Mouse (Mus musculus): ENCODE measurements around the gene Perp. TPM values are rescaled to one million over a fixed set of nuclear protein-coding genes. Genes with fewer than 3 reads are reported as not detected.

The Perp gene
- polyA plus RNA-seq (2014; fragmentation: Nextera tagmentation; extraction: Ambion mirVana): 195 and 211 TPM in 2 replicates

DNA sequence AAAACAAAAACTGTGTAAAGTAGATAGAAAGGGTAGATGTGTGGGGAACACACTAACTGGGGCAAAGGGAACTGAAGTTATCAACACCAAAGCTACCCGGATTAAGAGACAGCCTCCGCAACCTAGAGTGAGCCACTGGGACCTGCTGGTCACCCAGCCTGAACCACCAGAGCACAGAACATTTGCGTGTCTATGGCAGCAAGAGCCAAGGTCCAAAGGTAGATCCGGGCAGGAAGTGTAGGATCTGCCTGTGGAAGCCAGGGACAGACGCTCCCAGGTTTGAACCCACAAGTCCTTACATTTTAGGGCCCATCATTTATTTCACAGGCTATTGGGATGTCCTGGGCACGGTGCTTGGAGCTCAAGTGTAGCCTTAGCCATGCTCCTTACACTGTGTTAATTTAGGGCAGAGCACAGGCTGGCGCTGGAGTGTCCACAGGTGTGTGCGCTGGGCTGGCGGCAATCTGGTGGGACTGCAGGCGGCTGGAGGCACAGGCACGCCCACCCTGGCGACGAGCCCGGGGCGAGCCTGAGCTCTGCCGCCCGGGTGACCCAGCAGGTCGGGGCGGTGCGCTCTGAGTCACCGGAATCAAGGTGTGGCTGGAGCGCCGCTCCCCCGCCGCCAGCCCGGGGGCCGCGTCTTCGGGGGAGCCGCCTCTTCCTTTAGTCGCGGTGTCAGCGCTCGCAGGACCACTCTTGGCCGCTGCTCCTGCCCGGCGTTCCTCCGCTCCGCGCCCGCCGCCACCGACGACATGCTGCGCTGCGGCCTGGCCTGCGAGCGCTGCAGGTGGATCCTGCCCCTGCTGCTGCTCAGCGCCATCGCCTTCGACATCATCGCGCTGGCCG is at the start of gene Perp:
Gene Perp, plus strand, starts transcription at position 580 of the 846 bp plus-strand sequence.
- 0 out of 2 replicates have a peak, but pooled peaks cover 4% of the 10 kb centered on the region for H3K4me1 ChIP-seq (ENCODE audit: control insufficient read depth, insufficient read depth, low read length)
- H3K4me2 ChIP-seq (replicated peaks; ENCODE audit: low read depth, low read length): peak within 1 kb of the TSS; percentile 71
- H3K4me3 ChIP-seq (ENCODE audit: low read depth, low read length): peak within 1 kb of the TSS; percentile 51
- H3K36me3 ChIP-seq (ENCODE audit: control insufficient read depth, insufficient read depth, low read length): no peaks in the 10 kb centered on the region
- H3K27ac ChIP-seq (ENCODE audit: low read length): peak within 1 kb of the TSS; percentile 77
- 0 out of 2 replicates have a peak, but pooled peaks cover 5% of the 10 kb centered on the region for H3K27me3 ChIP-seq (ENCODE audit: control insufficient read depth, insufficient read depth, low read length)
- peak within 1 kb of the TSS; percentile 39; the same call in 1 of the 2 replicates for H3K9ac ChIP-seq (replicated peaks; ENCODE audit: low read depth, low read length)
- H3K9me3 ChIP-seq (ENCODE audit: control insufficient read depth, low read depth, low read length): no peaks in the 10 kb centered on the region
- peak; percentile 94 for ATAC-seq (ENCODE audit: insufficient number of reproducible peaks, insufficient read depth, low FRiP score, low read depth)
- 2% methylated on average over 54 of the region's 54 CpGs for WGBS

DNA sequence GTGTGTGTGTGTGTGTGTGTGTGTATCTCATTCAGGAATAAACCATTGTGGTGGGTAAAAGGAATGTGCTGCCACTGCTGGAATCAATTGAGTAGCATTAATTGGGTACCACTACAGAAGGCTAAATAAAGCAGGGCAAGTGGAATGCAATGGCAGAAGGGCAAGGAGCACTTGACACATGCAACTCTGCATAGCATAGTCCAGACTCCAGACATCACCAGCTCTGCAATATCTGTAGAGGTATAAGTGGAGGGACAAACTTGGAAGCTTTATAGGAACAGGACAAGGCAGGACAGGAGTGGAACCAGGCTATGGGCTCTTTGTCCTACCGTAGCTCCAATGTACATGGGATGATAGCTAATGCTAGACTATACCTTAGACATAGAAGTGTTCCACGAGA is 33.1 kb upstream of the Perp start:
- H3K4me1 ChIP-seq (ENCODE audit: control insufficient read depth, insufficient read depth, low read length): peaks cover 10% of the 10 kb centered on the region
- ATAC-seq (ENCODE audit: insufficient number of reproducible peaks, insufficient read depth, low FRiP score, low read depth): no peak
- no peaks in the 10 kb centered on the region for H3K36me3 ChIP-seq (ENCODE audit: control insufficient read depth, insufficient read depth, low read length)
- no peak overlapping the region for H3K4me3 ChIP-seq (ENCODE audit: low read depth, low read length)
- H3K27ac ChIP-seq (ENCODE audit: low read length): no peak overlapping the region
- H3K4me2 ChIP-seq (replicated peaks; ENCODE audit: low read depth, low read length): no peak overlapping the region
- H3K9ac ChIP-seq (replicated peaks; ENCODE audit: low read depth, low read length): no peak overlapping the region
- no peaks in the 10 kb centered on the region for H3K9me3 ChIP-seq (ENCODE audit: control insufficient read depth, low read depth, low read length)
- H3K27me3 ChIP-seq (ENCODE audit: control insufficient read depth, insufficient read depth, low read length): no peaks in the 10 kb centered on the region
- 89% methylated on average over 2 of the region's 2 CpGs for WGBS

- peak overlapping the region; percentile 64 for H3K27ac ChIP-seq (ENCODE audit: low read length)
- ATAC-seq (ENCODE audit: insufficient number of reproducible peaks, insufficient read depth, low FRiP score, low read depth): peak; percentile 90
- H3K9ac ChIP-seq (replicated peaks; ENCODE audit: low read depth, low read length): no peak overlapping the region
- H3K4me3 ChIP-seq (ENCODE audit: low read depth, low read length): no peak overlapping the region
- no peaks in the 10 kb centered on the region for H3K9me3 ChIP-seq (ENCODE audit: control insufficient read depth, low read depth, low read length)
- H3K4me2 ChIP-seq (replicated peaks; ENCODE audit: low read depth, low read length): no peak overlapping the region
- H3K27me3 ChIP-seq (ENCODE audit: control insufficient read depth, insufficient read depth, low read length): no peaks in the 10 kb centered on the region
- 30% methylated on average over 5 of the region's 5 CpGs for WGBS
- no peaks in the 10 kb centered on the region for H3K36me3 ChIP-seq (ENCODE audit: control insufficient read depth, insufficient read depth, low read length)
- H3K4me1 ChIP-seq (ENCODE audit: control insufficient read depth, insufficient read depth, low read length): peaks cover 13% of the 10 kb centered on the region
These were observed 28.3 kb upstream of the Perp start for GRCm38 (mm10) chr10:18816560-18816959.

DNA sequence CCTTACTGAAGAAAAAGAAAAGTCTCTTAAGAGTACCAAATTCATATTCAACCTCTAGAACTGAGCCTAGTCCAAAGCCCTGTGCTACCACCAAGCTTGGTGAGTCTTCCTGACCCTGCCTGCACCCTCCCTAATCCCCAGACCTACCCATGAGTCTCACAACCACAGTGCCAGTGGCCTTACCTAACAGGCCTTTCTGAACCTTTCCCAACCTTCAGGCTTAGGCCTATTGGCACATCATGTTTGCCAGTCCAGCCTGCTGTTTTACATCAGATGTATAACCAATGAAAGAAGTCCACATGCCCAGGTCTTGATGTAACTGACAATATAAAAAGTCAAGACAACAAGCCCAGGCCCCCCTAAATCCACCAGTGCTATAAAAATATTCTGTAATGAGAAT is 19.7 kb upstream of the Perp start:
- ATAC-seq (ENCODE audit: insufficient number of reproducible peaks, insufficient read depth, low FRiP score, low read depth): no peak
- Histone ChIP-seq H3K27me3 (ENCODE audit: control insufficient read depth, insufficient read depth, low read length) (no peaks in the 10 kb centered on the region), H3K4me2 (replicated peaks; ENCODE audit: low read depth, low read length) (no peak overlapping the region), H3K36me3 (ENCODE audit: control insufficient read depth, insufficient read depth, low read length) (no peaks in the 10 kb centered on the region), H3K4me3 (ENCODE audit: low read depth, low read length) (no peak overlapping the region), H3K9ac (replicated peaks; ENCODE audit: low read depth, low read length) (no peak overlapping the region), H3K27ac (ENCODE audit: low read length) (no peak overlapping the region), H3K4me1 (ENCODE audit: control insufficient read depth, insufficient read depth, low read length) (no peaks in the 10 kb centered on the region), H3K9me3 (ENCODE audit: control insufficient read depth, low read depth, low read length) (no peaks in the 10 kb centered on the region)

DNA sequence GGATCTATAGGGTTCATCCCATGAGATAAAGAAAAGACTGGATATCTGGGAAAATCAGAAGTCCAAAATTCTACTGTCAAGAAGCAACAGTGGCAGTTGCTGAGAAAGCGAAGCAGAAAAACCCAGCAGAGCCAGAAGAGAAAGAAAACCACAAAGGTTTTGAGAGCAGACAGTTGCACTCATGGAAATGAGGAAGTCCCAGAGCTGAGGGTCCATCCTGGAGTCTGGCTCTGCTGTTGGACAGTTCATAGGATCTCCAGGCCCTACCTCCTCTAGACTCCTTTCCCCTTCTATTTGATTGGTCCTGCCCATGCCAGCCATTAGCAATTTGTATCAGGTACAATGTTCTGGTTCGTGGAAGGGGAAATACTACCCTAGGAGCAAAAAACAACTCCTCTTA is 18.7 kb upstream of the Perp start:
- Histone ChIP-seq H3K4me3 (ENCODE audit: low read depth, low read length) (no peak overlapping the region), H3K36me3 (ENCODE audit: control insufficient read depth, insufficient read depth, low read length) (no peaks in the 10 kb centered on the region), H3K9ac (replicated peaks; ENCODE audit: low read depth, low read length) (no peak overlapping the region), H3K9me3 (ENCODE audit: control insufficient read depth, low read depth, low read length) (no peaks in the 10 kb centered on the region), H3K4me2 (replicated peaks; ENCODE audit: low read depth, low read length) (no peak overlapping the region), H3K4me1 (ENCODE audit: control insufficient read depth, insufficient read depth, low read length) (no peaks in the 10 kb centered on the region), H3K27ac (ENCODE audit: low read length) (no peak overlapping the region), H3K27me3 (ENCODE audit: control insufficient read depth, insufficient read depth, low read length) (no peaks in the 10 kb centered on the region)
- 75% methylated on average over 2 of the region's 2 CpGs for WGBS
- ATAC-seq (ENCODE audit: insufficient number of reproducible peaks, insufficient read depth, low FRiP score, low read depth): no peak

DNA sequence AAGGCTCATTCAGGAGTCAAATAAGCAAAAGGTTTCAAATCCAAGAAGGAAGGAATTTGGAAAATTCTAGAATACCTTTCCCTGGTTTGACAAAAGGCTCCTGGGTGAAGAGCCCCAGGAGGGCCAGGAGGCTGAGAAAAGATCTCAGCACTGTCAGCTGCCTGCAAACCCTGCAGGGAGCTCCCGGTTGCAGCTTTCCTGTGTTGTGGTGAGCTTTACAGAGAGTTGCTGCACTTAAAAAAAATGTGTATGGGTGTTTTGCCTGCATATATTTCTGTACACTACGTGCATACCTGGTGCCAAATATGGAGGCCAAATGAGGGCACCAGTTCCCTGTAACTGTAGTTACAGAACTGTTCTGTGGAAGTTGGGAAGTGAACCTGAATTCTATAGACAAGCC is 16.9 kb upstream of the Perp start:
- no peak for ATAC-seq (ENCODE audit: insufficient number of reproducible peaks, insufficient read depth, low FRiP score, low read depth)
- no peaks in the 10 kb centered on the region for H3K4me1 ChIP-seq (ENCODE audit: control insufficient read depth, insufficient read depth, low read length)
- H3K27me3 ChIP-seq (ENCODE audit: control insufficient read depth, insufficient read depth, low read length): no peaks in the 10 kb centered on the region
- no peaks in the 10 kb centered on the region for H3K9me3 ChIP-seq (ENCODE audit: control insufficient read depth, low read depth, low read length)
- no peak overlapping the region for H3K27ac ChIP-seq (ENCODE audit: low read length)
- WGBS: 49% methylated on average over 2 of the region's 2 CpGs
- H3K36me3 ChIP-seq (ENCODE audit: control insufficient read depth, insufficient read depth, low read length): no peaks in the 10 kb centered on the region
- no peak overlapping the region for H3K4me3 ChIP-seq (ENCODE audit: low read depth, low read length)
- no peak overlapping the region for H3K4me2 ChIP-seq (replicated peaks; ENCODE audit: low read depth, low read length)
- no peak overlapping the region for H3K9ac ChIP-seq (replicated peaks; ENCODE audit: low read depth, low read length)

- no peak overlapping the region for H3K4me3 ChIP-seq (ENCODE audit: low read depth, low read length)
- H3K9ac ChIP-seq (replicated peaks; ENCODE audit: low read depth, low read length): no peak overlapping the region
- H3K27me3 ChIP-seq (ENCODE audit: control insufficient read depth, insufficient read depth, low read length): no peaks in the 10 kb centered on the region
- H3K36me3 ChIP-seq (ENCODE audit: control insufficient read depth, insufficient read depth, low read length): no peaks in the 10 kb centered on the region
- WGBS: 70% methylated on average over 4 of the region's 4 CpGs
- H3K9me3 ChIP-seq (ENCODE audit: control insufficient read depth, low read depth, low read length): no peaks in the 10 kb centered on the region
- H3K4me2 ChIP-seq (replicated peaks; ENCODE audit: low read depth, low read length): no peak overlapping the region
- no peak overlapping the region for H3K27ac ChIP-seq (ENCODE audit: low read length)
- H3K4me1 ChIP-seq (ENCODE audit: control insufficient read depth, insufficient read depth, low read length): no peaks in the 10 kb centered on the region
- ATAC-seq (ENCODE audit: insufficient number of reproducible peaks, insufficient read depth, low FRiP score, low read depth): no peak
These were observed 14.5 kb upstream of the Perp start for GRCm38 (mm10) chr10:18830359-18830758.

DNA sequence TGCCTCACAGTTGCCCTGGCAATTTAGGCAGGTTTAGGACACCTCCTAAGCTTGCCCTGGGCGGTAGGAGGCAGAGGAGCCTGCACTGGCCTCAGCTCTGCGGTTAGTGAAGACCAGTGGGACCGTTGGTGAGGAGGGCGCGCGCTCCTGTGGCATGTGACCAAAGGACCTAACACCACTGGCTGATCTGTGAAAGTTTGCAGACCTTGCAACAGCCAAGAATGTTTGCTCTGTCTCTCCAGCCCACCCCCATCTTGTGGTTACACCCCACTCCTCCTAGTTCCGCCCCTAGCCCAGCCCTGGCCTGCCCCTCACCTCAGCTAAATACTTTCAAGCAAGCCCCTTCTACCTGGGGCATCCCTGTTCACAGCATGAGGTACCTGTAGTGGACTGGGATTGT is 13.0 kb upstream of the Perp start:
- Histone ChIP-seq H3K4me3 (ENCODE audit: low read depth, low read length) (no peak overlapping the region), H3K9me3 (ENCODE audit: control insufficient read depth, low read depth, low read length) (no peaks in the 10 kb centered on the region), H3K27ac (ENCODE audit: low read length) (no peak overlapping the region), H3K27me3 (ENCODE audit: control insufficient read depth, insufficient read depth, low read length) (no peaks in the 10 kb centered on the region), H3K36me3 (ENCODE audit: control insufficient read depth, insufficient read depth, low read length) (no peaks in the 10 kb centered on the region), H3K4me1 (ENCODE audit: control insufficient read depth, insufficient read depth, low read length) (no peaks in the 10 kb centered on the region), H3K9ac (replicated peaks; ENCODE audit: low read depth, low read length) (no peak overlapping the region), H3K4me2 (replicated peaks; ENCODE audit: low read depth, low read length) (no peak overlapping the region)
- peak; percentile 49 for ATAC-seq (ENCODE audit: insufficient number of reproducible peaks, insufficient read depth, low FRiP score, low read depth)
- 35% methylated on average over 7 of the region's 7 CpGs for WGBS

- Histone ChIP-seq H3K27ac (ENCODE audit: low read length) (no peak overlapping the region), H3K9me3 (ENCODE audit: control insufficient read depth, low read depth, low read length) (no peaks in the 10 kb centered on the region), H3K27me3 (ENCODE audit: control insufficient read depth, insufficient read depth, low read length) (no peaks in the 10 kb centered on the region), H3K4me2 (replicated peaks; ENCODE audit: low read depth, low read length) (no peak overlapping the region), H3K4me1 (ENCODE audit: control insufficient read depth, insufficient read depth, low read length) (no peaks in the 10 kb centered on the region), H3K4me3 (ENCODE audit: low read depth, low read length) (no peak overlapping the region), H3K9ac (replicated peaks; ENCODE audit: low read depth, low read length) (no peak overlapping the region), H3K36me3 (ENCODE audit: control insufficient read depth, insufficient read depth, low read length) (no peaks in the 10 kb centered on the region)
- ATAC-seq (ENCODE audit: insufficient number of reproducible peaks, insufficient read depth, low FRiP score, low read depth): no peak
- WGBS: 47% methylated on average over 2 of the region's 2 CpGs
These were observed 10.4 kb upstream of the Perp start for GRCm38 (mm10) chr10:18834389-18834788.
